Mouse (Mus musculus): Measurements from ENCODE around the gene C130050O18Rik.

C130050O18Rik gene

GRCm38 (mm10) chr5:139397359-139397916 is 7.6 kb upstream of the C130050O18Rik start:
- DNase-seq (ENCODE audit: low spot score in 2 of 2): no peak

- DNase-seq (ENCODE audit: low spot score in 2 of 2): peak; percentile 94 to 96
Measured at GRCm38 (mm10) chr5:139397959-139398753, 6.9 kb upstream of the C130050O18Rik start.

GRCm38 (mm10) chr5:139398786-139399185 is 6.3 kb upstream of the C130050O18Rik start:
- DNase-seq (ENCODE audit: low spot score in 2 of 2): no peak

- no peak for DNase-seq (ENCODE audit: low spot score in 2 of 2)
Measured at GRCm38 (mm10) chr5:139399991-139400390, 5.1 kb upstream of the C130050O18Rik start.

GRCm38 (mm10) chr5:139402106-139402505 is 3.0 kb upstream of the C130050O18Rik start:
- no peak for DNase-seq (ENCODE audit: low spot score in 2 of 2)

- DNase-seq (ENCODE audit: low spot score in 2 of 2): no peak
Measured at GRCm38 (mm10) chr5:139403692-139404260, 1.3 kb upstream of the C130050O18Rik start.

- DNase-seq (ENCODE audit: low spot score in 2 of 2): no peak
Measured at GRCm38 (mm10) chr5:139405478-139405877, 398 bp downstream of the C130050O18Rik start.

- DNase-seq (ENCODE audit: low spot score in 2 of 2): no peak
Measured at GRCm38 (mm10) chr5:139405953-139406352, 873 bp downstream of the C130050O18Rik start.

- no peak for DNase-seq (ENCODE audit: low spot score in 2 of 2)
Measured at GRCm38 (mm10) chr5:139407121-139407885, 2.2 kb downstream of the C130050O18Rik start.

- peak in 1 of 2 experiments; percentile 45 for DNase-seq (ENCODE audit: low spot score in 2 of 2)
Measured at GRCm38 (mm10) chr5:139408511-139408910, 3.4 kb downstream of the C130050O18Rik start.

GRCm38 (mm10) chr5:139409412-139409811 is 4.3 kb downstream of the C130050O18Rik start:
- no peak for DNase-seq (ENCODE audit: low spot score in 2 of 2)

GRCm38 (mm10) chr5:139410056-139410455 is 5.0 kb downstream of the C130050O18Rik start:
- no peak for DNase-seq (ENCODE audit: low spot score in 2 of 2)

- no peak for DNase-seq (ENCODE audit: low spot score in 2 of 2)
Measured at GRCm38 (mm10) chr5:139411117-139411516, 6.0 kb downstream of the C130050O18Rik start.

GRCm38 (mm10) chr5:139411665-139412314 is 6.7 kb downstream of the C130050O18Rik start:
- DNase-seq (ENCODE audit: low spot score in 2 of 2): no peak

- DNase-seq (ENCODE audit: low spot score in 2 of 2): no peak
Measured at GRCm38 (mm10) chr5:139413545-139413944, 8.5 kb downstream of the C130050O18Rik start.

GRCm38 (mm10) chr5:139415001-139415400 is 9.9 kb downstream of the C130050O18Rik start:
- DNase-seq (ENCODE audit: low spot score in 2 of 2): no peak

- DNase-seq (ENCODE audit: low spot score in 2 of 2): no peak
Measured at GRCm38 (mm10) chr5:139416942-139417341, 11.9 kb downstream of the C130050O18Rik start.

GRCm38 (mm10) chr5:139417480-139417879 is 12.4 kb downstream of the C130050O18Rik start:
- no peak for DNase-seq (ENCODE audit: low spot score in 2 of 2)

- no peak for DNase-seq (ENCODE audit: low spot score in 2 of 2)
Measured at GRCm38 (mm10) chr5:139418110-139418509, 13.0 kb downstream of the C130050O18Rik start.

- no peak for DNase-seq (ENCODE audit: low spot score in 2 of 2)
Measured at GRCm38 (mm10) chr5:139418633-139419032, 13.6 kb downstream of the C130050O18Rik start.

- DNase-seq (ENCODE audit: low spot score in 2 of 2): no peak
Measured at GRCm38 (mm10) chr5:139423026-139423865, 18.2 kb downstream of the C130050O18Rik start, which contains the start of gene Gper1. Gper1 (plus strand) TSS chr5:139423151.
